Mouse (Mus musculus) liver, adult 2 months (tissue): ENCODE data around the gene N4bp1.

ENCODE experiments used
- CTCF ChIP-seq: fragments of 200-500 bp; IDR thresholded peaks from 2 replicates; pipeline ENCODE4 v1.5.1; 2011; ENCODE audit warnings: low read depth, low read length, control low read depth
- POLR2A ChIP-seq: fragments of 200-500 bp; IDR thresholded peaks from 2 replicates; pipeline ENCODE4 v1.6.1; 2011; ENCODE audit warnings: low read length, control low read depth; ENCODE audit not compliant: insufficient read depth; ENCODE audit errors: extremely low read depth

GRCm38 (mm10) chr8:86897726-86898419, 12.8 kb upstream of the N4bp1 start:
- TF ChIP-seq CTCF (no peak), POLR2A (no peak)
